Comparison of ENCODE assay signal across 21 mouse cellular contexts in the genomic region with DNA sequence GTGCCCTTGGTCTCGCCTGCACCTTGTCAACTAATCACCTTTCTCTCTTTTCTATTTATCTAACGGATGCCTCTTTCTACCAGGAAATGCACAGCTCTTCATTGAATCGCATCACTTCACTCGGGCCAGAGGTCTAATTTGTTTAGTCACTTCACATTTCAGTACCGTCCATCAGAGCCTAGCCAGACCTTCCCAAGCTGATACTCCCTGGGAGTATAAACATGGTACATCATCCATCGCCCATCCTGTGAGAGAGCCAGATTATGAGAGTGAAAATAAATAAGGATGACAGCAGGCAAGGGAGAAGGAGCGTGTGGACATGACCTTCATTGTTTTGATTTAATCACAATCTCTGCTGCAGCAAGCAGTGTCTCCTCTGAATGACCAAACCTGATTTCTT.
"Had no signal": no experiment of that assay in that cellular context is flagged by ENCODE, and none has a peak within 500 bp of the region (broad histone marks: within the 10 kb centered on the region; RNA-seq: fewer than 3 reads in every experiment).

No protein-coding gene starts in this region.

- H3K9ac ChIP-seq: limb, embryonic 13.5 days; liver, embryonic 12.5 days; liver, embryonic 15.5 days; lung, embryonic 15.5 days; neural tube, embryonic 12.5 days; neural tube, embryonic 15.5 days had no signal

- ATAC-seq: liver, embryonic 12.5 days had no signal

- H3K27ac ChIP-seq: left cerebral cortex, adult 2 months; limb, embryonic 10.5 days; limb, embryonic 13.5 days; liver, embryonic 12.5 days; liver, embryonic 15.5 days; lung, embryonic 15.5 days; neural tube, embryonic 12.5 days; neural tube, embryonic 15.5 days had no signal

- H3K4me3 ChIP-seq: left cerebral cortex, adult 2 months; limb, embryonic 10.5 days; limb, embryonic 13.5 days; liver, embryonic 12.5 days; liver, embryonic 15.5 days; lung, embryonic 15.5 days; megakaryocyte, embryonic 14.5 days; neural tube, embryonic 12.5 days; neural tube, embryonic 15.5 days had no signal

- DNase-seq: kidney, adult 11 months; kidney, adult 8-10 months; kidney, postnatal 14 days; layer of hippocampus, postnatal 36 days; liver; lung, adult 18-20 months; lung, postnatal 10 days; lung, postnatal 36 days; midbrain, embryonic 14.5 days; thymus, adult 18-20 months; thymus, postnatal 36 days had no signal

- H3K36me3 ChIP-seq: limb, embryonic 10.5 days; limb, embryonic 13.5 days; liver, embryonic 12.5 days; liver, embryonic 15.5 days; lung, embryonic 15.5 days; neural tube, embryonic 12.5 days; neural tube, embryonic 15.5 days had no signal

- H3K4me2 ChIP-seq: limb, embryonic 13.5 days; liver, embryonic 12.5 days; liver, embryonic 15.5 days; lung, embryonic 15.5 days; midbrain, embryonic 11.5 days; neural tube, embryonic 12.5 days; neural tube, embryonic 15.5 days had no signal

- H3K4me1 ChIP-seq: limb, embryonic 10.5 days; limb, embryonic 13.5 days; liver, embryonic 12.5 days; liver, embryonic 15.5 days; lung, embryonic 15.5 days; megakaryocyte, embryonic 14.5 days; neural tube, embryonic 12.5 days; neural tube, embryonic 15.5 days had no signal

- H3K9me3 ChIP-seq: limb, embryonic 10.5 days; limb, embryonic 13.5 days; liver, embryonic 15.5 days; lung, embryonic 15.5 days; megakaryocyte, embryonic 14.5 days; neural tube, embryonic 12.5 days; neural tube, embryonic 15.5 days had no signal

- H3K27me3 ChIP-seq: limb, embryonic 13.5 days; liver, embryonic 12.5 days; liver, embryonic 15.5 days; lung, embryonic 15.5 days; megakaryocyte, embryonic 14.5 days; neural tube, embryonic 12.5 days; neural tube, embryonic 15.5 days had no signal
